Mouse (Mus musculus) megakaryocyte, embryonic 14.5 days (primary cell): ENCODE data around the gene Praf2.

Source experiments
- FLI1 ChIP-seq: IDR thresholded peaks from 2 replicates; pipeline ENCODE4 v1.6.1; 2012; ENCODE audit warnings: low read length, inconsistent platforms, mixed read lengths
- GATA1 ChIP-seq: IDR thresholded peaks from 3 replicates; pipeline ENCODE4 v1.6.1; 2012; ENCODE audit warnings: mixed read lengths, low read length, inconsistent platforms, borderline replicate concordance

DNA sequence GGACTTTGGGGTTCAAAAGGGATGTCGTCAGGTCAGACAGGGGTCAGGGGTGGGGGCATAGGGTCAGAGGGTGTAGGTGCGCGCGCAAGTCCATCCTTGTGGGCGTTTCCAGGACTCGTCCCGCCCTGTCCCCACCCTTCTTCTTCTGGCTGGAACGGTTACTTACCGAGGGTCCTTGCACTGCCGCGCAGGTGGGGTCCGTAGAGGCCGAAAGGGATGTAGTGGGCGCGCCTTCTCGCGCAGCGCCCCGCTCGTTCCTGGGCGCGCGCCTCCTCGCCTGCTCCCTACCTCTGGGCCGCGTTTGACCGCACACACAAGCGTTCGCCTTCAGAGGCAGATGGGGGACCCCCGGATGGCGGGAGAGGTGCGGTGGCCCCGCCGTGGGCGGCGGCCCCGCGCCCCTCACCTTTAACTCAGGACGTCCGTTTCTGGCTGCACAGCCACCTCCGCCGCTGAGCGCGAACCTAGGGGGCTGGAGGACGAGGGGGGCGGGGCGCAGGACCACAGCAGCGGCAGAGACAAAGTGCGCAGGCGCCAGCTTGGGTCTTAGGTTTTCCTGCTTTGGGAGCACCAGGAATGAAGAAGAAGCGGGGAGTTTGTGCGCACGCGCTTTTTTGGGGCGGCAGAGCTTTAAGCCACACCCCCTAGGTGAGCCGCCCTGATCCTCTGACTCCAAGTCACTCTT lies 22.3 kb downstream of the Praf2 start, which contains the start of gene Ccdc120:
- TF ChIP-seq FLI1, result no peak
- TF ChIP-seq GATA1, result no peak
